Mouse (Mus musculus): ENCODE data around the gene Enox2. TPM values are rescaled to one million over a fixed set of nuclear protein-coding genes. Genes with fewer than 3 reads are reported as not detected.

Enox2 gene
- polyA plus RNA-seq (2015; fragmentation: Nextera tagmentation; extraction: Ambion mirVana), result 4.7 and 6.0 TPM in 2 replicates

GRCm38 (mm10) chrX:49287700-49288563 is at the start of gene Enox2:
Enox2 (minus strand) TSS chrX:49288259.

Other genes starting within 250 kb of the Enox2 start
- 0.67 and 0.73 TPM in 2 replicates for gene Arhgap36, start 175.7 kb upstream of the Enox2 start, polyA plus RNA-seq (2015; fragmentation: Nextera tagmentation; extraction: Ambion mirVana)

All from urinary bladder, postnatal 0 days (tissue).